Mouse (Mus musculus): ENCODE data around the gene Disp2. TPM values are rescaled to one million over a fixed set of nuclear protein-coding genes. Genes with fewer than 3 reads are reported as not detected.

Gene Disp2
- polyA plus RNA-seq, 2 experiments: 0.21 to 0.27 TPM

- ATAC-seq (ENCODE audit: insufficient read depth): no peak
- Histone ChIP-seq H3K9ac (replicated peaks) (no peak overlapping the region), H3K4me3 (ENCODE audit: insufficient read depth in 1 of 2, low read depth in 2 of 2, low read length in 2 of 2) (no peak overlapping the region), H3K9me3 (ENCODE audit: control insufficient read depth, low read length) (no peaks in the 10 kb centered on the region), H3K36me3 (replicated peaks; ENCODE audit: control insufficient read depth, insufficient read depth, low read depth) (no peaks in the 10 kb centered on the region), H3K27me3 (ENCODE audit: control insufficient read depth, insufficient read depth, low read length) (peaks cover 7% of the 10 kb centered on the region), H3K27ac (no peak overlapping the region), H3K4me2 (ENCODE audit: low read depth) (no peak overlapping the region), H3K4me1 (replicated peaks; ENCODE audit: control insufficient read depth in 2 of 2, insufficient read depth in 2 of 2, low read length in 1 of 2) (peaks cover 3 to 6% of the 10 kb centered on the region in 2 experiments; a peak in 3 of 4 replicates)
- WGBS (ENCODE audit: insufficient replicate concordance): 45% methylated on average over 2 of the region's 2 CpGs
- no peak for DNase-seq (ENCODE audit: low read depth in 3 of 3, low spot score in 3 of 3)
- TF ChIP-seq CTCF (IDR thresholded peaks at IDR 0.05; ENCODE audit: low read depth): no peak
- no peak for TF ChIP-seq EP300 (IDR thresholded peaks at IDR 0.05; ENCODE audit: low read depth)
Observed at GRCm38 (mm10) chr2:118776295-118776694, 3.2 kb upstream of the Disp2 start.

DNA sequence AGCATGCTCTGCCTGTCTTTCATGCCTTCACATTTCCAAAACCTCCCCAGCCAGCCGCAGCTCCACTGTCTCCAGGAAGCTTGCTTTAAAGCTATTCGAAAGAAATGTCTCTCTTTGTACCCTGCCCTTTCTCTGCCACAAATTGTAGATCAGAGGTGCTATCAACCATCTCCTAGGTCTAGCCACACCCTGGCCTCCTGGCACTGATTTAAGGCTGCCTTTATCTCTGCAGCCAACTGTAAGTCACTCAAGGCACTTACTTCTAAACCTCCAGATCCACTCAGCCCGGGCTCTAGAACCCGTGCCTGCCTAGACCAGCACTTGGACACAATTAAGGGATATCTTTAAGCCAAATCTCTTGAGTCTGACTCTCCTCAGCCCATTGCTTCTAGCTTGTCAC lies 1.1 kb upstream of the Disp2 start:
- Histone ChIP-seq H3K27me3 (ENCODE audit: control insufficient read depth, insufficient read depth, low read length) (peaks cover 7% of the 10 kb centered on the region), H3K9ac (replicated peaks) (no peak overlapping the region), H3K4me2 (ENCODE audit: low read depth) (no peak overlapping the region), H3K36me3 (replicated peaks; ENCODE audit: control insufficient read depth, insufficient read depth, low read depth) (no peaks in the 10 kb centered on the region), H3K4me3 (ENCODE audit: insufficient read depth in 1 of 2, low read depth in 2 of 2, low read length in 2 of 2) (no peak overlapping the region), H3K27ac (no peak overlapping the region), H3K4me1 (replicated peaks; ENCODE audit: control insufficient read depth in 2 of 2, insufficient read depth in 2 of 2, low read length in 1 of 2) (peaks cover 3 to 11% of the 10 kb centered on the region in 2 experiments), H3K9me3 (ENCODE audit: control insufficient read depth, low read length) (no peaks in the 10 kb centered on the region)
- DNase-seq (ENCODE audit: low read depth in 3 of 3, low spot score in 3 of 3) (no peak), ATAC-seq (ENCODE audit: insufficient read depth) (no peak)
- TF ChIP-seq EP300 (IDR thresholded peaks at IDR 0.05; ENCODE audit: low read depth) (no peak), CTCF (IDR thresholded peaks at IDR 0.05; ENCODE audit: low read depth) (no peak)
- 43% methylated on average over 4 of the region's 4 CpGs for WGBS (ENCODE audit: insufficient replicate concordance)

DNA sequence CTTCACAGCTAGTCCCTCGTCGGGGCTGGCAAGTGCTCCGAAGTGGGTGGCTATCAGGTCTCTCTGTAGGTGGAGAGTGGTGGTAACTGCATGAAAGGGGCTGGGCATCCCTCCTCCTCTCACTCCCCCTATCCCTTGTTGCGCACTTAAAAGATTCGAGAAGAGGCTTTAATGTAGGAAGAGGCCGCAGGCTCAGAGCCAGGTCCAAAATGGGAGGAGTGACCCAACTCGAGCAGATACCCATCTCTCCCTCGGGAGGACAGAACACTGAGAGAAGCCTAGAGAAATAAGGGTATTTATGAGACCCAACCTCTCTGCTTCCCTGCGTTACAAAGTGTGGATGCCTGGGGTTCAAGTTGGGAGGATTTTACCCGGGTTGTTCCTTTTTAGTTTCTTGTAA lies 454 bp upstream of the Disp2 start:
- Histone ChIP-seq H3K4me1 (replicated peaks; ENCODE audit: control insufficient read depth in 2 of 2, insufficient read depth in 2 of 2, low read length in 1 of 2) (peaks cover 3 to 11% of the 10 kb centered on the region in 2 experiments), H3K9ac (replicated peaks) (no peak overlapping the region), H3K4me3 (ENCODE audit: insufficient read depth in 1 of 2, low read depth in 2 of 2, low read length in 2 of 2) (peak overlapping the region in 1 of 2 experiments; percentile 38; a peak in 2 of 4 replicates), H3K9me3 (ENCODE audit: control insufficient read depth, low read length) (no peaks in the 10 kb centered on the region), H3K4me2 (ENCODE audit: low read depth) (peak overlapping the region; percentile 59), H3K27me3 (ENCODE audit: control insufficient read depth, insufficient read depth, low read length) (peaks cover 7% of the 10 kb centered on the region), H3K27ac (no peak overlapping the region), H3K36me3 (replicated peaks; ENCODE audit: control insufficient read depth, insufficient read depth, low read depth) (no peaks in the 10 kb centered on the region)
- ATAC-seq (ENCODE audit: insufficient read depth) (no peak), DNase-seq (ENCODE audit: low read depth in 3 of 3, low spot score in 3 of 3) (no peak)
- WGBS (ENCODE audit: insufficient replicate concordance): 29% methylated on average over 10 of the region's 10 CpGs
- TF ChIP-seq EP300 (IDR thresholded peaks at IDR 0.05; ENCODE audit: low read depth): no peak
- no peak for TF ChIP-seq CTCF (IDR thresholded peaks at IDR 0.05; ENCODE audit: low read depth)

GRCm38 (mm10) chr2:118781115-118781514 lies 1.6 kb downstream of the Disp2 start:
- 72% methylated on average over 1 of the region's 1 CpGs for WGBS (ENCODE audit: insufficient replicate concordance)
- H3K27me3 ChIP-seq (ENCODE audit: control insufficient read depth, insufficient read depth, low read length): peaks cover 7% of the 10 kb centered on the region
- H3K9me3 ChIP-seq (ENCODE audit: control insufficient read depth, low read length): no peaks in the 10 kb centered on the region
- peaks cover 3 to 11% of the 10 kb centered on the region in 2 experiments for H3K4me1 ChIP-seq (replicated peaks; ENCODE audit: control insufficient read depth in 2 of 2, insufficient read depth in 2 of 2, low read length in 1 of 2)
- no peak overlapping the region for H3K4me3 ChIP-seq (ENCODE audit: insufficient read depth in 1 of 2, low read depth in 2 of 2, low read length in 2 of 2)
- H3K9ac ChIP-seq (replicated peaks): no peak overlapping the region
- H3K4me2 ChIP-seq (ENCODE audit: low read depth): no peak overlapping the region
- no peak for ATAC-seq (ENCODE audit: insufficient read depth)
- no peaks in the 10 kb centered on the region for H3K36me3 ChIP-seq (replicated peaks; ENCODE audit: control insufficient read depth, insufficient read depth, low read depth)
- H3K27ac ChIP-seq: no peak overlapping the region
- TF ChIP-seq CTCF (IDR thresholded peaks at IDR 0.05; ENCODE audit: low read depth) (no peak), EP300 (IDR thresholded peaks at IDR 0.05; ENCODE audit: low read depth) (no peak)
- DNase-seq (ENCODE audit: low read depth in 3 of 3, low spot score in 3 of 3): no peak

DNA sequence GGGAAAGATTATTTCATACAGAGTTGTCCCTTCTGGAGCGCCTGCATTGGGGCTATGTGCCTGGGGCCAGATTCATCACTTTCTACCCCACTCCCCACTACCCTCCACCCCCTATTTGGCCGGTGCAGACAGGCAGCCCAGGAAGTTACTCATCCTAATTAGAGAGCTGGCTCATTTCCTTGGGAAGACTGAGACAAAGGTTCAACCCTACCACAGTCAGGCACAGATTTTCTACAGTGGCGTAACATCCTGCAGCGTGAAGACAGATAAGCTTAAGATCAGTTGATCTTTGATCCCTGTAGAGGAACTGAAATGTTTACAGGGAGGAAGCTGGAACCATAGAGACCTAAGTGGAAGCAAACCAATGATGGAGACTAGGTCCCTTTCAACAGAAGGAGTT lies 2.8 kb downstream of the Disp2 start:
- H3K27ac ChIP-seq: no peak overlapping the region
- H3K4me3 ChIP-seq (ENCODE audit: insufficient read depth in 1 of 2, low read depth in 2 of 2, low read length in 2 of 2): no peak overlapping the region
- H3K4me2 ChIP-seq (ENCODE audit: low read depth): no peak overlapping the region
- no peak overlapping the region for H3K9ac ChIP-seq (replicated peaks)
- H3K36me3 ChIP-seq (replicated peaks; ENCODE audit: control insufficient read depth, insufficient read depth, low read depth): no peaks in the 10 kb centered on the region
- peaks cover 6 to 19% of the 10 kb centered on the region in 2 experiments for H3K4me1 ChIP-seq (replicated peaks; ENCODE audit: control insufficient read depth in 2 of 2, insufficient read depth in 2 of 2, low read length in 1 of 2)
- DNase-seq (ENCODE audit: low read depth in 3 of 3, low spot score in 3 of 3): no peak
- H3K9me3 ChIP-seq (ENCODE audit: control insufficient read depth, low read length): no peaks in the 10 kb centered on the region
- H3K27me3 ChIP-seq (ENCODE audit: control insufficient read depth, insufficient read depth, low read length): peaks cover 7% of the 10 kb centered on the region
- no peak for ATAC-seq (ENCODE audit: insufficient read depth)
- 16% methylated on average over 4 of the region's 4 CpGs for WGBS (ENCODE audit: insufficient replicate concordance)
- no peak for TF ChIP-seq EP300 (IDR thresholded peaks at IDR 0.05; ENCODE audit: low read depth)
